Mouse (Mus musculus) midbrain, postnatal 0 days (tissue): ENCODE results near the gene Foxp1. TPM values are rescaled to one million over a fixed set of nuclear protein-coding genes. Genes with fewer than 3 reads are reported as not detected.

Source experiments
- ATAC-seq: fragments of 200-750 bp; cut with Nextera tagmentation; 2 replicates; pipeline ENCODE4 v1.8.0; 2017; ENCODE audit warnings: moderate number of reproducible peaks, mild to moderate bottlenecking, moderate TSS enrichment, moderate library complexity; ENCODE audit not compliant: low FRiP score
- DNase-seq: peaks from one replicate; pipeline ENCODE4 v3.0.0-alpha.2; 2015; ENCODE audit warnings: low spot score
- H3K27ac ChIP-seq: fragments of 300-500 bp; sonication (generic); 2 replicates; pipeline ENCODE4 v1.5.1; 2014; ENCODE audit warnings: low read depth, mild to moderate bottlenecking, low read length, mixed read lengths
- H3K27me3 ChIP-seq: fragments of 300-500 bp; sonication (generic); 2 replicates; pipeline ENCODE4 v1.6.1; 2014; ENCODE audit warnings: low read length, control low read depth, mixed read lengths; ENCODE audit not compliant: insufficient read depth
- H3K36me3 ChIP-seq: fragments of 300-500 bp; sonication (generic); 2 replicates; pipeline ENCODE4 v1.6.1; 2014; ENCODE audit warnings: low read length, control low read depth, mixed read lengths; ENCODE audit not compliant: insufficient read depth
- H3K4me1 ChIP-seq: fragments of 300-500 bp; sonication (generic); 2 replicates; pipeline ENCODE4 v1.6.1; 2014; ENCODE audit warnings: mild to moderate bottlenecking, control low read depth, antibody characterized with exemption, low read length, mixed read lengths; ENCODE audit not compliant: insufficient read depth
- H3K4me2 ChIP-seq: fragments of 300-500 bp; sonication (generic); 2 replicates; pipeline ENCODE4 v1.6.1; 2014; ENCODE audit warnings: low read depth, mild to moderate bottlenecking, low read length, mixed read lengths; ENCODE audit not compliant: poor library complexity, severe bottlenecking
- H3K4me3 ChIP-seq: fragments of 300-500 bp; sonication (generic); 2 replicates; pipeline ENCODE4 v1.5.1; 2014; ENCODE audit warnings: low read depth, mild to moderate bottlenecking, low read length, moderate library complexity
- H3K9ac ChIP-seq: fragments of 300-500 bp; sonication (generic); replicated peaks from 2 replicates; pipeline ENCODE4 v1.6.1; 2014; ENCODE audit warnings: mild to moderate bottlenecking, low read length, moderate library complexity, mixed read lengths; ENCODE audit not compliant: poor library complexity, severe bottlenecking
- H3K9me3 ChIP-seq: fragments of 300-500 bp; sonication (generic); 2 replicates; pipeline ENCODE4 v1.6.1; 2016; ENCODE audit warnings: low read length, control low read depth
- CTCF ChIP-seq: IDR thresholded peaks from 2 replicates; pipeline ENCODE4 v1.5.1; 2016; ENCODE audit warnings: antibody characterized with exemption, mild to moderate bottlenecking
- WGBS: fragments of 180-500 bp; shearing (Covaris S2); extraction: QIAGEN DNeasy Blood & Tissue Kit; methylation state at CpG from one replicate; pipeline ENCODE4 v1.1.7; 2014; 5-methylcytosine and 5-hydroxymethylcytosine counted together
- polyA plus RNA-seq: library from polyadenylated mRNA; unstranded; fragments of >200 nt; fragmentation: Nextera tagmentation; extraction: Ambion mirVana; gene quantifications from 2 replicates; pipeline ENCODE4 v1.2.1, GENCODE M21; 2015
- total RNA-seq: library from RNA; depleted of rRNA; stranded (reverse); fragments of >200 nt; gene quantifications from 2 replicates; pipeline ENCODE4 v1.2.3, GENCODE M21; 2014

Gene Foxp1
- total and polyA plus RNA-seq, 2 experiments from 2014 or later: 71.1 to 74.3 TPM

GRCm38 (mm10) chr6:99409602-99410001 is 112.9 kb downstream of the Foxp1 start:
- H3K36me3 ChIP-seq: no peaks in the 10 kb centered on the region
- no peak overlapping the region for H3K27ac ChIP-seq
- ATAC-seq (no peak), DNase-seq (no peak)
- H3K9me3 ChIP-seq: no peaks in the 10 kb centered on the region
- H3K4me3 ChIP-seq: no peak overlapping the region
- TF ChIP-seq CTCF: no peak
- H3K4me2 ChIP-seq: no peak overlapping the region
- WGBS: 89% methylated on average over 5 of the region's 5 CpGs
- H3K27me3 ChIP-seq: no peaks in the 10 kb centered on the region
- H3K4me1 ChIP-seq: no peaks in the 10 kb centered on the region
- H3K9ac ChIP-seq: no peak overlapping the region

DNA sequence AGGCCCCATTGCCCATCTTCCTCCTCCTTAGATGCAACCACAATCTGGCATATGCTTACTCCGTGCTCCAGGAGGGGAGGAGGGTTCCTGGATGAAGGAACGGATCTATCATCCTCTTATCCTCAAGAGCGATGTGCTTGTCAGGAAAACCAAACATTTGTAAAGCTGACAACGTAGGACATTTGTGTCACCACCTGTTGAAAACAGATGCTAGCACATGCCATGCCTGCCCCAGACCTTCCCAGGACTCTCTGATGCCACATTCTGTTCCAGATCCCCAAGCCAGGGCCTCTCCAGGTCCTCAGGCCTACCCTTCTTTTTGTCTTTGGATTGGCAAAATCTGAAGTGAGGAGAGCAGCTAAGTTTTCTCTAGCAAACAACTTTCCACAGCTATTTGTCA is 113.6 kb downstream of the Foxp1 start:
- H3K9me3 ChIP-seq: no peaks in the 10 kb centered on the region
- no peak overlapping the region for H3K4me3 ChIP-seq
- no peak for ATAC-seq
- no peak for TF ChIP-seq CTCF
- H3K27me3 ChIP-seq: no peaks in the 10 kb centered on the region
- no peak overlapping the region for H3K9ac ChIP-seq
- no peaks in the 10 kb centered on the region for H3K36me3 ChIP-seq
- WGBS: 87% methylated on average over 4 of the region's 4 CpGs
- H3K4me2 ChIP-seq: no peak overlapping the region
- DNase-seq: no peak
- no peak overlapping the region for H3K27ac ChIP-seq
- no peaks in the 10 kb centered on the region for H3K4me1 ChIP-seq

DNA sequence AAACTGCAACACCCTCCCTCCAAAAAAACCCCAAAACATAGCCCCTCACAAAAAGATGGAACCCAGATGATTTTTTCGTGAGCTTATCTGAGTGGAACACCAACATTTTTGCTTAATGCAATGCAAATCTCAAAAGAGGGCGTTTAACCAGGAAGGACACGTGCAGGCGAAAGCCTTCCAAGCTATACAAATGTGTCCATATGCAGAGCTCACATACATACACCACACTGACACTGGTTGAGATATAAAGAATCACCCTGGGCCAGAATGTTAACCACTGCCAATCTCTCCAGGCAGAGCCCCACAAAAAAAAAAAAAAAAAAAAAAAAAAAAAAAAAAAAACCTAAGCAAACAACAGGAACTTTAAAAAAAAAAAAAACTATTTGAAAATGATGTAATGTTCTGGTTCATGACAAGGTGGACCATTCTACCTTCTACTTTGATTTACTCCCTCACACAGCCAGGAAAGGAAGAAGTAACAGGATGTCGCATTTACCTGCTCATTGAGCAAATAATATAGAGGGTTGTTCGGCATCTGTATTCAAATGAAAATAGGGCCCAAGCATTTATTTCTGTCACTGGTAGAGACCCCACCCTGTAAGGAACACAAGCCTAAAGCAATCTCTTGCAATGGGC is 118.6 kb downstream of the Foxp1 start:
- Histone ChIP-seq H3K9ac (no peak overlapping the region), H3K4me1 (no peaks in the 10 kb centered on the region), H3K36me3 (no peaks in the 10 kb centered on the region), H3K4me2 (no peak overlapping the region), H3K9me3 (no peaks in the 10 kb centered on the region), H3K27ac (no peak overlapping the region), H3K27me3 (no peaks in the 10 kb centered on the region), H3K4me3 (no peak overlapping the region)
- no peak for TF ChIP-seq CTCF
- DNase-seq (no peak), ATAC-seq (no peak)
- WGBS: 70% methylated on average over 6 of the region's 6 CpGs

GRCm38 (mm10) chr6:99402941-99403340 is 119.6 kb downstream of the Foxp1 start:
- H3K27ac ChIP-seq: no peak overlapping the region
- TF ChIP-seq CTCF: no peak
- WGBS: 78% methylated on average over 9 of the region's 9 CpGs

GRCm38 (mm10) chr6:99402370-99402769 is 120.2 kb downstream of the Foxp1 start:
- ATAC-seq (no peak), DNase-seq (no peak)
- WGBS: 69% methylated on average over 3 of the region's 3 CpGs
- Histone ChIP-seq H3K4me3 (no peak overlapping the region), H3K4me1 (no peaks in the 10 kb centered on the region), H3K9me3 (no peaks in the 10 kb centered on the region), H3K27me3 (no peaks in the 10 kb centered on the region), H3K36me3 (no peaks in the 10 kb centered on the region), H3K4me2 (no peak overlapping the region), H3K9ac (no peak overlapping the region), H3K27ac (no peak overlapping the region)
- TF ChIP-seq CTCF: no peak

More at GRCm38 (mm10) chr6:99402941-99403340, 119.6 kb downstream of the Foxp1 start:
- Histone ChIP-seq H3K27me3 (no peaks in the 10 kb centered on the region), H3K9me3 (no peaks in the 10 kb centered on the region), H3K4me3 (no peak overlapping the region), H3K9ac (no peak overlapping the region), H3K4me1 (no peaks in the 10 kb centered on the region), H3K36me3 (no peaks in the 10 kb centered on the region), H3K4me2 (no peak overlapping the region)
- DNase-seq: no peak
- ATAC-seq: no peak

GRCm38 (mm10) chr6:99401801-99402200 is 120.7 kb downstream of the Foxp1 start:
- Histone ChIP-seq H3K4me2 (no peak overlapping the region), H3K4me1 (no peaks in the 10 kb centered on the region), H3K9me3 (no peaks in the 10 kb centered on the region), H3K9ac (no peak overlapping the region), H3K36me3 (no peaks in the 10 kb centered on the region), H3K27me3 (no peaks in the 10 kb centered on the region), H3K27ac (no peak overlapping the region), H3K4me3 (no peak overlapping the region)
- no peak for ATAC-seq
- WGBS: 87% methylated on average over 6 of the region's 6 CpGs
- DNase-seq: no peak
- no peak for TF ChIP-seq CTCF
